Mouse (Mus musculus): ENCODE measurements around the gene Sdha. TPM values are rescaled to one million over a fixed set of nuclear protein-coding genes. Genes with fewer than 3 reads are reported as not detected.

Gene Sdha
- 343 and 373 TPM in 2 replicates for polyA plus RNA-seq (2021; fragmentation: Nextera tagmentation)
- long read RNA-seq, experiment 1, transcript Sdha-201 (15 exons, 2,900 nt) = major isoform, 845 of 1,023 reads
- long read RNA-seq, experiment 1, partial matches to known transcripts = 148 of 1,023 reads
- long read RNA-seq, experiment 1, other reads (novel, unspliced or antisense) = 28 of 1,023 reads
- long read RNA-seq, experiment 2, transcript Sdha-201 (15 exons, 2,900 nt) = major isoform, 4,022 of 4,250 reads
- long read RNA-seq, experiment 2, partial matches to known transcripts = 124 of 4,250 reads
- long read RNA-seq, experiment 2, other reads (novel, unspliced or antisense) = 103 of 4,250 reads

DNA sequence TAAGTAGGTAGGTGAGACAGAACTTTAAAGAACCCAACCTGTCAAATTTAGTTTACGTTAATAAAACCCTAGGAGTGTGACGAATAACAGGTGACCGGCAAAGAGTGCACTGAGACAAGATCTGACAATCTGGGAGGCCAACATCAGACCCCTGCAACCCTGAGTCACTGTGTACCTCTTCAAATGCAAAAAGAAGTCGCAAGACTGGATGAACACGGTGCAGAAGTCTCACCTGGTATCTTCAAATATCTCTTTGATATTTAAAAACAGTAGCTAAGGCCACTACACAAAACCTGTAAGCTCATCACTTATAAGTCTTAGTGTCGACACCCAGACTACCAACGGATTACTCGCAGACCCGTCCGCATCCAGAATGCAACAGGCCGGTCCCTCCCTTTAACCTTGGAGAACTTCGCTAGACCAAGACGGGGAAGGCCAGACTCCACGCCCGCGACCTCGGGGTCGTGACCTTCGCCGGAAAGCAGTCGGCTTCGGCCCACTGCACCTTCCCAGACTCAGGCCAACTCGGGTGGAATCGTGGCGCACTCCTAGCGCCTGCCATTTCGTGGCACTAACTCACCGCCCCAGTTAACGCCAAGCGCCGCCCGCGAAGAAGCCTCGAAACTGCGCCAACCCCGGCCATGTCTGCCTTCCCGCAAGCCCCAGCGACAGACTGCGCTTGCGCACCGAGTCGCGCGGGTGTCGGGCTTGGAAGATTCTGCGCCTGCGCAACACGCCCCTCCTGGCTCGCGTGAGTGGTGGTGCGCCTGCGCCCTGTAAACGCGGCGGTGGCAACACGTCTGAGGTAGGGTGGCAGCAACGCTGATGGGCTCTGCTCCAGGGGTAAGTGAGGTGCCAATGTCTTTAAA lies at the start of gene Sdha, which contains the start of gene Ccdc127:
TSS of gene Sdha (minus strand) at position 715 of the 869 bp plus-strand sequence.
TSS of gene Ccdc127 (plus strand) at position 744 of the 869 bp plus-strand sequence.

DNA sequence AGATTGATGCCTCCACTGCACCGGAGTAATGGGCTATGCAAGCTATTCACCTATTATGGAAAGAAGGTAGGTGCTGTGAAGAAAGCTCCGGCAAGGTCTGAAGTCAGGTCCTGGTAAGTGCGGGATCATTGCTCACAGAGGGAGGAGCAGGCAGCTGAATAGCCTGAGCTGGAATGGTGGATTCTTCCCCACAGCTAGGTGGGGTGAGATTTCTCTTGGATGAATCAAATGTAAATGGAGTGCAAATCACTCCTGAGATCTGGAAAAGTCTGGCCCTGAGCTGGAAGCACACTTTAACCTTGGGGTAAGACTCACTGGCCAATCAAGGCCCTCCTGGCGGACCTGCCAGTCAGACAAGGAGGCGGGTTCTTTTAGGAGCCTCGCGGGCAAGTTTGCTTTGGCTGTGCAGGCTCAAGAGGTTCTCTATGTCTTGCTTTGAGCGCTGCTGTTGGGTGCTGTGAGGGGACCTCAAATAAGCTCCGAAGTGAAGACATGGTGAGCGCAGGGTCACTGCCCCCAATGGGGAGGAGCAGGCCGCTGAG lies 49.3 kb upstream of the Sdha start, which contains the start of gene Ftl1-ps1:
TSS of gene Ftl1-ps1 (plus strand) at position 397 of the 542 bp plus-strand sequence.

DNA sequence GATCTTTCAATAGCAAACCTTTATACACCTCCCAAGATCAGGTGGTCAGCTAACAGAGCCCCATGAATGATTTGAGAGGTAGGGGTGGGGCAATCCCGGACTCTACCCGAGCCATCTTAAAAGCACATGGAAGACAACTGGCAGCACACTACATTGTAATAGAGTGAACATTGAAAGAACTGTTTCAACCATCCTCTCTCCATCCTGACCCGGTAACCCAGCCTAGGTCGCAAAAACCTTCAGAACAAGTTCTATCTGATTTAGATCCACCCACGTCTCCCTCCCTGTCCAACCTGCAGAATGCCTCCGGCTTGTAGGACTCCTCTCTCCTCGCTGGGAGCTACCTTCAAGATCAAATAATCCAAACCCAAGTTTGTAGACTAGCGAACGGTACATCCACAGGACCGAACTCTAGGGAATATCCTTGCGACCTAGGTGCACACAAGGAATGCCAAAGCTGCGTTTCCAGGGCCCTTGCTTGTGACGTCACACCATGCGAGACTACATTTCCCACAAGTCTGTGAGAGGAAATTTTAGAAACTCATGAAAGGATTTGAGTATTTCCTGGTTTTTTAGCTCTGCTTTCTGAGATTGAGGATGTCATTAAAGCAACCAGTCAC lies 40.4 kb upstream of the Sdha start, which contains the start of gene Zfp72:
TSS of gene Zfp72 (minus strand) at position 466 of the 620 bp plus-strand sequence.

DNA sequence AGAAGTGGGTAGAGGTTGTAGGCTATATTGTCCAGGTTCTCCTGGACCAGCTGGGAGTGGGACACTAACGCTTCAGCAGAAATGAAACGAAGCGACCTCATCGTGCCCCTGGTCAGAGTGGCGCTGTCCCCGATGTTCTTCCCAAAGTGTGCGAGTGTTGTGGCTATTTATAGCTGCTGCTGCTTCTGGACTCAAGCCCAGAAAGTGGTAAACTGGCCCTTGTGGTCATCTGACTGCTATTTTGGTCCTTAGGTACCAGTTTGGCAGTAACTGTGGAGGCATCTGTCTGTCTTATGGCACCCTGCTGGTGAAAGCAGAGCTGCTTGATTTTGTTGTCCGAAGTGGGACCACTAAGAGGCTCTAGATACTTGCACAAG lies 13.8 kb upstream of the Sdha start, which contains the start of gene Lrrc14b:
TSS of gene Lrrc14b (minus strand) at position 147 of the 377 bp plus-strand sequence.

DNA sequence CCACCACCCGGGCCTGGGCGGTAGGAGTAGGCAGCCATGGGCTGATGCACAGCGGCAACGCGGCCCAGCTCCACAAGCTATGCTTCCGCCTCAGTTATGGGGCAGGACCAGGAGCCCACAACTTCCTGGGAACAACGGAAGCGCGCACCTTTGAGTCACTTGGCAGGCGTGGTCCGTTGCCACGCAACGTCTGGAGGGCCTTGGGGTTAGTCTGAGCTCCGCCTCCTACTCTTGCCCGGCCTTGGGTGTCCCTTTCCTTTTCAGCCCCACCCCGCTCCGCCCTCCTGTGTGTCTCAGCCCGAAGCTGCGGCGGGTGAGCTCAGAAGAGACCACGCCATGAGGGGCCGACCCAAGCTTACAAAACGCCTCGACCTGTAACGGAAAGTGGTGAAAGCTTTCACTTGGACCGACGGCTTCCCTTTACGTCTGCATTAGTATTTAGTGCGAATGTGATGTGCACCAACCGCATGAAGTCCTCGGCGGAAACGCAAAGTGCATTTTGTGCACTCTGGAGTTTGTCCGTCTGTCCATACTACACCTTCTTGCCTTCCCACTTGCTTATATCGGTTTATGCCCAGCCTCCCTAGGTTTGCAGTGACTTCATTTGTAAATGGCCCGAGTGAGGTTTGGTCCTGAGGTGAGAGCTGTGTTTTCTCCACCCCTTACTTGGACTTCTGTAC lies 32.8 kb downstream of the Sdha start, which contains the start of gene Pdcd6:
TSS of gene Pdcd6 (minus strand) at position 411 of the 680 bp plus-strand sequence.

DNA sequence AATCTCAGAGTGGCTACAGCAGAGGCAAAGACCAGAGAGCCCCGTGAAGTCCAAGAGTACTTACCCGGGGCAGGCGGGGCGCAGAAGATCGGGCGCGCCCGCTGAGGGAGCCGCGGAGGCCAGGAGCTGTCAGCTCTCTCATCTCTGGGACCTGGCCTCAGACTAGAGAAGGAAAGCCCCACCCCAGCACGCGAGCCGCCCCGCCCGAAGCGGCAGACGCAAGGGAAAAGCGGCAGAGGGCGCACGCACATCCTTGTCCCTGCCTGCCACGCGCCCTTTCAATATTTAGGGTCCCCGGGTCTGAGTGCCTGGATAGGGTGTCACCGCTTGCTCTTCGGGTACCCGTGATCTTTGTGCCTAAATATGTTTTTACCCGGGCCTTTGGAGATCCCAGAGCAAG lies 57.9 kb downstream of the Sdha start, which contains the start of gene Ahrr:
TSS of gene Ahrr (minus strand) at position 165 of the 400 bp plus-strand sequence.

Other genes starting within 250 kb of the Sdha start
- gene Slc9a3, start 228.8 kb downstream of the Sdha start, polyA plus RNA-seq (2021; fragmentation: Nextera tagmentation) = 0.10 and 0.52 TPM in 2 replicates
- 24.7 and 31.7 TPM in 2 replicates for gene Exoc3, start 141.5 kb downstream of the Sdha start, polyA plus RNA-seq (2021; fragmentation: Nextera tagmentation)
- 0.11 TPM in 2 replicates for gene Ahrr, start 57.9 kb downstream of the Sdha start, polyA plus RNA-seq (2021; fragmentation: Nextera tagmentation)
- gene Pdcd6, start 32.7 kb downstream of the Sdha start, polyA plus RNA-seq (2021; fragmentation: Nextera tagmentation) = 168 and 169 TPM in 2 replicates
- gene Ccdc127, start within 50 bp of the Sdha start, polyA plus RNA-seq (2021; fragmentation: Nextera tagmentation) = 59.4 and 69.2 TPM in 2 replicates
- not detected in 2 replicates for gene Lrrc14b, start 13.7 kb upstream of the Sdha start, polyA plus RNA-seq (2021; fragmentation: Nextera tagmentation)
- gene Zfp72, start 40.6 kb upstream of the Sdha start, polyA plus RNA-seq (2021; fragmentation: Nextera tagmentation) = 2.1 and 2.4 TPM in 2 replicates
- 15.3 and 17.6 TPM in 2 replicates for gene Ftl1-ps1, start 49.4 kb upstream of the Sdha start, polyA plus RNA-seq (2021; fragmentation: Nextera tagmentation)
- 6.5 and 6.8 TPM in 2 replicates for gene Zfp825, start 143.7 kb upstream of the Sdha start, polyA plus RNA-seq (2021; fragmentation: Nextera tagmentation)

Data from layer of hippocampus, adult 6 months (tissue).